Mouse (Mus musculus) neural tube, embryonic 13.5 days (tissue): ENCODE measurements around the gene Tex48. TPM values are rescaled to one million over a fixed set of nuclear protein-coding genes. Genes with fewer than 3 reads are reported as not detected.

Experiments used
- ATAC-seq: fragments of 200-750 bp; cut with Nextera tagmentation; 2 replicates; pipeline ENCODE4 v1.8.0; 2017; ENCODE audit warnings: low read depth, mild to moderate bottlenecking, moderate TSS enrichment, moderate library complexity
- H3K27ac ChIP-seq: fragments of 300-500 bp; sonication (generic); replicated peaks from 2 replicates; pipeline ENCODE4 v1.5.1; 2015; ENCODE audit warnings: moderate library complexity, mild to moderate bottlenecking, inconsistent platforms
- H3K27me3 ChIP-seq: fragments of 300-500 bp; sonication (generic); 2 replicates; pipeline ENCODE4 v1.6.1; 2015; ENCODE audit warnings: mild to moderate bottlenecking, inconsistent platforms
- H3K36me3 ChIP-seq: fragments of 300-500 bp; sonication (generic); 2 replicates; pipeline ENCODE4 v1.6.1; 2015; ENCODE audit warnings: mild to moderate bottlenecking, inconsistent platforms
- H3K4me1 ChIP-seq: fragments of 300-500 bp; sonication (generic); replicated peaks from 2 replicates; pipeline ENCODE4 v1.6.1; 2015; ENCODE audit warnings: inconsistent platforms
- H3K4me2 ChIP-seq: fragments of 300-500 bp; sonication (generic); 2 replicates; pipeline ENCODE4 v1.6.1; 2015; ENCODE audit warnings: inconsistent platforms, mild to moderate bottlenecking, moderate library complexity
- H3K4me3 ChIP-seq: fragments of 300-500 bp; sonication (generic); 2 replicates; pipeline ENCODE4 v1.5.1; 2015; ENCODE audit warnings: mild to moderate bottlenecking, inconsistent platforms
- H3K9ac ChIP-seq: fragments of 300-500 bp; sonication (generic); 2 replicates; pipeline ENCODE4 v1.6.1; 2015; ENCODE audit warnings: moderate library complexity, mild to moderate bottlenecking, inconsistent platforms
- H3K9me3 ChIP-seq: fragments of 300-500 bp; sonication (generic); 2 replicates; pipeline ENCODE4 v1.6.1; 2016; ENCODE audit warnings: inconsistent platforms
- WGBS: fragments of 180-500 bp; shearing (Covaris S2); methylation state at CpG from one replicate; pipeline ENCODE4 v1.1.7; 2015; 5-methylcytosine and 5-hydroxymethylcytosine counted together
- polyA plus RNA-seq: library from polyadenylated mRNA; unstranded; fragments of >200 nt; fragmentation: Nextera tagmentation; extraction: Ambion mirVana; gene quantifications from 2 replicates; pipeline ENCODE4 v1.2.1, GENCODE M21; 2015

Tex48 gene
- polyA plus RNA-seq, 1 experiment from 2014 or later = not detected

DNA sequence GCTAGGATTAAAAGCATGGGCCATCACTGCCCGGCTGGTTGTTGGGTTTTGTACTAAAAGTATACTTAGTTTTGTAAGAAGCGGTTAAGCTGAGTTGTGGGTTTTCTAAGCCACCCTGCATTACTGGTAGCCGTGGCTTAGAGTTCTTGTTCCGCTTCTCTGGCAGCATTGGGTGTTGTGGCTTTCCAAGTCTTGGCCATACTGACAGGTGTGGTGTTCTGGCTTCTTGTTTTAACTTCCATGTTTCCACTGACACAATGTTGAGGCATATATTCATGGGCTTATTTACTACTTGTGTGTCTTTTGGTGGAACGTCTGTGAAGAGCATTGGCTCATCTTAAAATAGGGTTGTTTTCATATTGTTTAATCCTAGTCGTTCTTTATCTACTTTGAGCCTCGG lies 32.2 kb downstream of the Tex48 start:
- Histone ChIP-seq H3K4me1 (no peaks in the 10 kb centered on the region), H3K27me3 (no peaks in the 10 kb centered on the region), H3K4me2 (no peak overlapping the region), H3K36me3 (no peaks in the 10 kb centered on the region), H3K27ac (no peak overlapping the region), H3K4me3 (no peak overlapping the region), H3K9me3 (no peaks in the 10 kb centered on the region), H3K9ac (no peak overlapping the region)
- WGBS = 91% methylated on average over 7 of the region's 7 CpGs
- no peak for ATAC-seq

DNA sequence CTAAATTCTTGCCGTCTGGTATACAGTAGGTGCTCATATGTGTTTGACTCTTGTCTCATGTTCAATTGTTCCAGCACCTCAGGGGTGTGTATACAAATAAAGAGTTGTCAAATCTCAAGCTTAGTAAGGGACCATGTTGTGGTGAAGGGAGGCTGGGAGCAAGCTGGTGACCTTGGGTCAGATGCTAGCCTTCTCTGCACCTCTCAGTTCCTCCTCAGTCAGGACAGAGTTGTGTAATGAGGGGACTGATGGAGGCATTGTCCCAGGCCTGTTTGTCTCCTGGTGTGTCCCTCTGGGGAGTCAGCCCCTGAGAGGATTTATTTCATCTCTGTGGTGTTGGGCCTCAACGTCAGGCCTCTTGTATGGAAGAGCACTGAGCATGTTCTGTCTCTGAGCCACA lies 36.0 kb downstream of the Tex48 start:
- no peak overlapping the region for H3K4me3 ChIP-seq
- H3K9me3 ChIP-seq = no peaks in the 10 kb centered on the region
- 77% methylated on average over 2 of the region's 2 CpGs for WGBS
- no peaks in the 10 kb centered on the region for H3K36me3 ChIP-seq
- no peak overlapping the region for H3K9ac ChIP-seq
- H3K27me3 ChIP-seq = no peaks in the 10 kb centered on the region
- H3K4me1 ChIP-seq = 0 out of 2 replicates have a peak, but pooled peaks cover 3% of the 10 kb centered on the region
- no peak overlapping the region for H3K27ac ChIP-seq
- H3K4me2 ChIP-seq = no peak overlapping the region
- no peak for ATAC-seq

DNA sequence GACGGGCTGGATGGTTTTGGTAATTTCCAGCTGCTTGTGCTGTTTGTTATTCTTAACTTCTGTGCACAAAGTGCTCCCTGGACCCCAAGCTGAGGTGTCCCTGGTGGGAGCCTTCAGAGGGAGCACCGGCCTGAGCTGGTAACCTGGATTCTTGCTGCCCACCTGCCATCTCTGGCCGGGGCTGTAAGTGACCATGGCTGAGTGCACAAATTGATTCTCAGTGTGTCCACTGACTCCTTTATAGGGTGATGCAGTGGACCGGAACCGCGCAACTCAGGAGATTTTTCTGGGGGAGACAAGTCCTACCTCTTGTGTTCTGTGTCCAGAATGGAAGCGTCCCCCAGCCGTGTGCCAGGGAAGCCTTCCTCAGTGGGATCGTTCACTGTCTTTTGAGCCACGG lies 37.0 kb downstream of the Tex48 start:
- no peak for ATAC-seq
- Histone ChIP-seq H3K27ac (no peak overlapping the region), H3K9ac (no peak overlapping the region), H3K4me1 (peaks cover 6% of the 10 kb centered on the region), H3K4me2 (no peak overlapping the region), H3K4me3 (no peak overlapping the region), H3K9me3 (no peaks in the 10 kb centered on the region), H3K36me3 (no peaks in the 10 kb centered on the region), H3K27me3 (no peaks in the 10 kb centered on the region)
- 88% methylated on average over 10 of the region's 10 CpGs for WGBS

DNA sequence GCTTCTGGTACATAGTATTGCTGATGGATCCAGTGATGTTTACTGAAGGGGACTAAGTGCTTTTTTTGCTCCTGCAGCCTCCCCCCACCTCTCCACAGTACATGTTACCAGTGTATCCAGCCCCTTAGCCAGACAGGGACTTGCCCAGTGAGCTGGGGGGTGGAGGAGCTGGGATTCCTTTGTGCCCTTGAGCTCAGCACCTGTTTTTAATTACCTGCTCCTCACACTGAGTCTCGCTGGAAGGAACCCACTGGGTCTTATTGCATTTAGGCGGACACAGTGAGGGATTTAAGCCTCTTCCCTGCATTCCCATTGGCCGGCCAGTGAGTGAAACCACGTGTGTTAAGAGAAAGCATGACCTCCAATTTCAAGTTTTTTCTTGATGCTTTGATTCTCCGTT lies 39.6 kb downstream of the Tex48 start:
- ATAC-seq = no peak
- peaks cover 12% of the 10 kb centered on the region for H3K4me1 ChIP-seq

DNA sequence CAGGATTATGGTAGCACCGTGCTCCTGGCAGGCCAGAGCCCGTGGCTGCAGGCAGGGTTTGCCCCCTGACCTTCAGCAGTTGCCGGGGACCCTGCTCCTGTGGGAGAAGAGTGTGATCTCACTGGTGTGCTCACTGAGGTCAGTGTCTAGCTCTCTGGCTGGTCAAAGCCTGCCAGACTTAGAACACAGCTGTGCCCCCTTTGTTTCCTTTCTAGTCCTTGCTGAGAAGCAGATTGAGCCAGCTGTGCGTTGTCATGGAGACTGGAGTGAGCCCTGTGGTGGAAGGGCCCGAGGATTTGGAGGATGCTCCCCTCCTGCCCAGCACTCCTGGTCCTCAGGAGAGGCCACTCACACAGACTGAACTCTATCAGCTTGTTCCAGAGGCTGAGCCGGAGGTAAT lies 42.1 kb downstream of the Tex48 start:
- H3K9me3 ChIP-seq = no peaks in the 10 kb centered on the region
- H3K9ac ChIP-seq = no peak overlapping the region
- H3K4me1 ChIP-seq = peaks cover 12% of the 10 kb centered on the region
- no peaks in the 10 kb centered on the region for H3K27me3 ChIP-seq
- WGBS = 33% methylated on average over 6 of the region's 6 CpGs
- H3K27ac ChIP-seq = no peak overlapping the region
- H3K4me3 ChIP-seq = no peak overlapping the region
- H3K36me3 ChIP-seq = no peaks in the 10 kb centered on the region
- no peak overlapping the region for H3K4me2 ChIP-seq
- ATAC-seq = peak; percentile 78

More for the DNA sequence above, 39.6 kb downstream of the Tex48 start:
- Histone ChIP-seq H3K9ac (no peak overlapping the region), H3K9me3 (no peaks in the 10 kb centered on the region), H3K27ac (no peak overlapping the region), H3K36me3 (no peaks in the 10 kb centered on the region), H3K27me3 (no peaks in the 10 kb centered on the region), H3K4me2 (no peak overlapping the region), H3K4me3 (no peak overlapping the region)
- 70% methylated on average over 5 of the region's 5 CpGs for WGBS

DNA sequence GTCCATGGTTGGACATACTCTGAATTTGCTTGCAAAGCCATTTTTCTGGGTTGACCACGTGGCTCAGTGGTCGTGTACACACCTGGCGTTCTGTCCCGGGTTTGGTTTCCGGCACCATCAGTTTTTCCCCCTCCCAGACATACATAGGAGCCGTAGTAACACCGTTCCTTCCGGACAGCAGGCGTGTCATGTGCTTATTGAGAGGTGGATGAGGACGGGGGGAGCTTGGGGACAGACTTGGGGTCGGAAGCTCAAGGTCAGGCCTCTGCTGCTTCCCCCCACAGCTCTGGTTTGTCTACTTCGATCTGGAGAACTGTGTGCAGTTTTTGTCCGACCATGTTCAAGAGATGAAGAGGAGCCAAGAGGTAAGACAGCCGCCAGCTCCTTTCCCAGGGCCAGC lies 42.6 kb downstream of the Tex48 start:
- Histone ChIP-seq H3K9ac (no peak overlapping the region), H3K36me3 (no peaks in the 10 kb centered on the region), H3K9me3 (no peaks in the 10 kb centered on the region), H3K4me3 (no peak overlapping the region), H3K4me2 (no peak overlapping the region), H3K27me3 (no peaks in the 10 kb centered on the region), H3K4me1 (peaks cover 12% of the 10 kb centered on the region), H3K27ac (no peak overlapping the region)
- 82% methylated on average over 14 of the region's 14 CpGs for WGBS
- ATAC-seq = peak; percentile 27; the same call in 1 of the 2 replicates

DNA sequence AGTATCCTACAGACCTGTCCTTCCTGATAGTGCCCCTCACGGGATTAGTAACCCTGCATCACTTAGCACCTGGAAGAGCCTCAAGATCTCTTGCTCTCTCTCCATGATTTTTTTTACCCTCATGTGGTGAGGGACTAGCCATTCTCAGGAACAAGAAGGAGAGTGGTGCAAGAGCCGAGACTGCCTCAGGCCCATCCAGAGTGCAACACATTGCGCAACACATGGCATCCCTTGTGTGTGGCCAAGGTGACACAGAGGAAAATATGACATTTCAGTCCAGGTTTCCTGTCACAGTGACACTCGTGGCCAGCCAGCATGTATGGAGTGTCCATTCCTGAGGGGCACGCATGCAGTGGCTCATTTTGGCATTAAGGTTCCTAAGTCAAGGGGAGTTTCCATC lies 49.6 kb downstream of the Tex48 start:
- Histone ChIP-seq H3K36me3 (no peaks in the 10 kb centered on the region), H3K27me3 (no peaks in the 10 kb centered on the region), H3K4me2 (no peak overlapping the region), H3K27ac (no peak overlapping the region), H3K9ac (no peak overlapping the region), H3K4me3 (no peak overlapping the region), H3K4me1 (peaks cover 7% of the 10 kb centered on the region), H3K9me3 (no peaks in the 10 kb centered on the region)
- no peak for ATAC-seq
- WGBS = 94% methylated on average over 5 of the region's 5 CpGs

DNA sequence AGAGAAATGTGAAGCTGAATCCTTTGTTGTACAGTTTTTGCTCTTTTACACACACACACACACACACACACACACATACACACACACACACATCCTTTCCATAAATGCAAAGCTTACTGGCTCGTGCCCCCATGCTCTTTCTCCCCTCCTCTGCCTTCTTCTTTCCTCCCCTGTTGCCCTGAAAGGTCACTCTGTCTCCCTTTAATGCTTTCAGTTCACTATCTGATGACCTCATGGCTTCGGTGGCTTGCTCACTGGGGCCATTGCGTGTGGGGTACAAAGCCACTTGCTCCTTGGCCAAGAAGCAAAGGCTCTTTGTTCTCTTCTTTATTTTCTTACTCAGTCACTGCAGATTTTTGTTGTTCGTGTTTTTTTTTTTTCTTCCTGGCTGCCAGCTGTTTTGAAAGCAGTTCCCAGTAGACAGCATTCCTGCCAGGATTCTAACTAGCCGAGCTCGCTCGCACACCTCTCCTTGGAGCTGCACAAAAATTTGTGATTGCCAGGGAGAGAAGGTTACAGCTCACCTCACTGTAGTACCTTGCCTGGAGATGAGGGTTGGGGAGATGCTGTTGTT lies 51.9 kb downstream of the Tex48 start:
- Histone ChIP-seq H3K4me2 (no peak overlapping the region), H3K27me3 (no peaks in the 10 kb centered on the region), H3K27ac (no peak overlapping the region), H3K36me3 (no peaks in the 10 kb centered on the region), H3K4me1 (peaks cover 7% of the 10 kb centered on the region), H3K4me3 (no peak overlapping the region), H3K9ac (peak overlapping the region; percentile 38; the same call in 1 of the 2 replicates), H3K9me3 (no peaks in the 10 kb centered on the region)
- WGBS = 29% methylated on average over 7 of the region's 7 CpGs
- ATAC-seq = no peak

DNA sequence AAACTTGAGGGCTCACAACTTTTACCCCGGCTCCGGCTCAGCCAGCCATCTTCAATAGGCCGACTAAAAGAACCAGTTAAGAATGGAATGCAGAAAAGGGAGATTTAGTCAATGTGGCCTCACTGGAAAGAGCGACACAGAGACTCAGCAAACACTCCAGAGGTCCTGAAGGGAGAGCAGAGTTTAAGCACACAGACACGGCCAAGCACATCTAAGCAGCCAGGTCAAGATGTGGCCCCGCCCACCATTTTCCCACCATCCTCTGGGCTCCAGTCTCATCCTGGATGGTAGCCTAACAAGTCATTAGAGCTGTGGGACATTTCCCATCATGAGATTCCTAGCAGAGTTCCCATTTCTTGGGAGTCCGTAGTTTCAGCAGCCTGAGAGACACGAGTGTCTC lies 52.9 kb downstream of the Tex48 start:
- WGBS = 87% methylated on average over 8 of the region's 8 CpGs
- no peak for ATAC-seq
- no peak overlapping the region for H3K4me3 ChIP-seq
- no peak overlapping the region for H3K4me2 ChIP-seq
- H3K9me3 ChIP-seq = no peaks in the 10 kb centered on the region
- no peak overlapping the region for H3K9ac ChIP-seq
- H3K27me3 ChIP-seq = no peaks in the 10 kb centered on the region
- H3K27ac ChIP-seq = no peak overlapping the region
- peaks cover 7% of the 10 kb centered on the region for H3K4me1 ChIP-seq
- no peaks in the 10 kb centered on the region for H3K36me3 ChIP-seq

DNA sequence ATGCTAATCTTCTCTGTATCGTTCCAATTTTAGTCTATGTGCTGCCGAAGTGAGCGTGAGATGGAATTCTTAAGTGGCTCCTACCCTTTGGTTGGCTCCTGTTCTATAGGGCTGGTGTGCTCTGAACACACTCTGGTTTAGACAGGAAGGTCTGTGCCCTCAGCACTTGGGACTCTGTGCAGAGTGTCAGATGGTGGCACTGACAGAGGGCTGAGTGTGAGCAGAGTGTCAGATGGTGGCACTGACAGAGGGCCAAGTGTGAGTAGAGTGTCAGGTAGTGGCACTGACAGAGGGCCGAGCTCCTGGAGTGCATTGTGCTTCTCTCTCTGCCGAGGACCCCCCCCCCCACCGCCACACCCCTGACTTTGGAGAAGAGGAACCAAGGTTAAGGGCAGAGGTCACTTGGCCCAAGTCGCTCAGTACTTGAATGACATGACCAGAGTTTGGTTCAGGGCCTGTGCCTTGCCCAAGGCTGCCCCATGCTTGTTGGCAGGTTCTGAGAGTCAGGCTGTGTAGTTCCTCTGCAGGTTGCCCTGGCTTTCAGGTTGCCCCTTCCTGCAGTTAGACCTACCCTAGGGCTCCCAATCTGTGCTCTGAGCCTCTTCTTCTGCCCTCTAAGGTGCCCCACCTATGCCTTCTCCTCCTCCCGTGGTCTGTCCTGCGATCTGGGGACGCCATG lies 54.4 kb downstream of the Tex48 start:
- H3K9me3 ChIP-seq = no peaks in the 10 kb centered on the region
- H3K4me3 ChIP-seq = no peak overlapping the region
- peaks cover 7% of the 10 kb centered on the region for H3K4me1 ChIP-seq
- ATAC-seq = no peak
- no peaks in the 10 kb centered on the region for H3K27me3 ChIP-seq
- H3K36me3 ChIP-seq = no peaks in the 10 kb centered on the region
- no peak overlapping the region for H3K4me2 ChIP-seq
- 89% methylated on average over 10 of the region's 10 CpGs for whole genome bisulfite sequencing
- H3K9ac ChIP-seq = no peak overlapping the region
- H3K27ac ChIP-seq = no peak overlapping the region

DNA sequence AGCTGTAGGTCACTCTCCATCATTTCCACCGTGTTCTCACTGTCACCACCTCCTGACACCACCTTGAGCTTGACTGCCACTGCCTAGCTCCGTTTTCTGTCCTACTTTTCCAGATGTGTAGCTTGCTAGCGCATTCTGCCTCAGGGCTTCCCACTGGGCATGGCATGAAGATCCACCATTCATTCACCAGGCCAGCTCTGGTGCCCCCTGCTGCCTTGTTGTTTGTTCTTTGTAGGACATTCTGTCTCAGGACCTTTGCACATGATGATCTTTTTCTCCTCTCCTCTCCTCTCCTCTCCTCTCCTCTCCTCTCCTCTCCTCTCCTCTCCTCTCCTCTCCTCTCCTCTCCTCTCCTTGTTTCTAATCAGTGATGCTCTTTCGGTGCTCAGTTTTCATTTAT lies 59.5 kb downstream of the Tex48 start:
- no peak overlapping the region for H3K4me3 ChIP-seq
- no peak overlapping the region for H3K9ac ChIP-seq
- H3K27ac ChIP-seq = no peak overlapping the region
- H3K4me1 ChIP-seq = peaks cover 24% of the 10 kb centered on the region
- no peaks in the 10 kb centered on the region for H3K9me3 ChIP-seq
- H3K36me3 ChIP-seq = no peaks in the 10 kb centered on the region
- WGBS = 85% methylated on average over 4 of the region's 4 CpGs
- ATAC-seq = no peak
- H3K27me3 ChIP-seq = no peaks in the 10 kb centered on the region
- H3K4me2 ChIP-seq = no peak overlapping the region

DNA sequence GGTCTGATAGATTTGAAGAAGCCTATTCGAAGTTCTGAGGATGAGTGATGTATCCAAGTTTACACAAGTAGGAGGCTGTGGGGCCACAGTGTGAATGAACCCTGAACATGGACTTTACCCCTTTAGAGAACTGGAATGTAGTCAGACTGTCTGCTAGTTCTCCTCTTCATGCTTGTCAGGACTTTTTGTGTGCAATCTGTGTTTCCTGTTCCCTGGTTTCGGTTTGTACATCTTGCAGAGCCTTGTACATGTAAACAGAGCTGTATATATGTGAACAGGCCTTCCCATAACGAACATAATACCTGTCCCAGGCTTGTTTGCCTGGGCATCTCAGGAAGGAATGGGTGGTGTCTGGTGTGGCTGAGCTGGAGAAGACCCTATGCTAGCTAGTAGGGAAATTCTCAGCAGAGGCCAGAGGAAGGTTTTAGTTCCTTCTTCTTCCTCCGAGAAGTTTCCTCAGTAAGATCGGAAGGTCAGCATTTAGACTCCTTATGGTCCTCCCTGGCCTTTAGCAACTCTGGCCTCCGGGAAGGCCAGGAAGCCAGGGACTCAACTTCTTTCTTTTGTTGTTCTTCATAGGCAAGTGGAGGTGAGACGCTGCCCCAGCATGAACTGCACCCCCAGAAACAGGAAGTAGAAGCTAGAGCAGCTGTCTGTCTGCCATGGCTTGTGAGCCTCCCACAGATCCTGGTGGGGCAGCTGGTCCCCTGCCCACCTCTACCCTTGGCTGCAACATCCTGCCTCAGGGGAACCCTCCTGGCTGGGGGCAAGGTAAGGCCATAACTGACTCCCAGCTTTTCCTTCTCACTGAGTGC lies 60.2 kb downstream of the Tex48 start:
- no peak for ATAC-seq
- WGBS = 84% methylated on average over 7 of the region's 7 CpGs

More for the DNA sequence above, 60.2 kb downstream of the Tex48 start:
- no peak overlapping the region for H3K4me2 ChIP-seq
- H3K4me1 ChIP-seq = peaks cover 31% of the 10 kb centered on the region
- H3K27me3 ChIP-seq = no peaks in the 10 kb centered on the region
- no peaks in the 10 kb centered on the region for H3K9me3 ChIP-seq
- H3K27ac ChIP-seq = no peak overlapping the region
- no peaks in the 10 kb centered on the region for H3K36me3 ChIP-seq
- no peak overlapping the region for H3K9ac ChIP-seq
- no peak overlapping the region for H3K4me3 ChIP-seq
